Mouse (Mus musculus): ENCODE measurements around the gene Stk31.

DNA sequence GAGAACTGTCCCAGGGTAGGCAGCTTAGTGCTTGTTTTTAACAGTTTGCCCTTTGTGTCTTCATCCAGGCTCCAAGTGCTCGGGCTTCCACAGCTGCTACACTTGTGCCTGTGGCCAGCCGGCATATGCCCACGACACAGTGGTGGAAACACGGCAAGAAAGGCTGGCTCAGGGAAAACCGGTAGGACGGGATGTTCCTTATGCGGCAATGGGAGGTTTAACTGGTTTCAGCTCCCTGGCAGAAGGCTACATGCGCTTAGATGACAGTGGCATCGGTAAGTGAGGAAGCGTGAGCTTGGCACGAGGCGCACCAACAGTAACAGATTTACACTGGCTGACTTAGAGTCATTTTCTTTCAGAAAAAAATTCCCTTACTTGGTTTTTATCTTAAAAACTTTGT is 17.1 kb upstream of the Stk31 start:
- no peak for TF ChIP-seq CTCF (IDR thresholded peaks at IDR 0.05)
- TF ChIP-seq POLR2A (IDR thresholded peaks at IDR 0.05; ENCODE audit: insufficient read depth, low read depth, low read length) = no peak

Data from heart, adult 2 months (tissue).